Mouse (Mus musculus) thymus, postnatal 4 days (tissue): Measurements from ENCODE around the gene Atp6v0a4.
A peak's percentile ranks its signal among the peaks of the same experiment; 100 is the strongest.

ENCODE experiments used
- DNase-seq: peaks from one replicate; pipeline ENCODE4 v3.0.0; 2021

Gene Atp6v0a4

GRCm38 (mm10) chr6:38124882-38125281, 496 bp upstream of the Atp6v0a4 start:
- DNase-seq, result no peak

DNA sequence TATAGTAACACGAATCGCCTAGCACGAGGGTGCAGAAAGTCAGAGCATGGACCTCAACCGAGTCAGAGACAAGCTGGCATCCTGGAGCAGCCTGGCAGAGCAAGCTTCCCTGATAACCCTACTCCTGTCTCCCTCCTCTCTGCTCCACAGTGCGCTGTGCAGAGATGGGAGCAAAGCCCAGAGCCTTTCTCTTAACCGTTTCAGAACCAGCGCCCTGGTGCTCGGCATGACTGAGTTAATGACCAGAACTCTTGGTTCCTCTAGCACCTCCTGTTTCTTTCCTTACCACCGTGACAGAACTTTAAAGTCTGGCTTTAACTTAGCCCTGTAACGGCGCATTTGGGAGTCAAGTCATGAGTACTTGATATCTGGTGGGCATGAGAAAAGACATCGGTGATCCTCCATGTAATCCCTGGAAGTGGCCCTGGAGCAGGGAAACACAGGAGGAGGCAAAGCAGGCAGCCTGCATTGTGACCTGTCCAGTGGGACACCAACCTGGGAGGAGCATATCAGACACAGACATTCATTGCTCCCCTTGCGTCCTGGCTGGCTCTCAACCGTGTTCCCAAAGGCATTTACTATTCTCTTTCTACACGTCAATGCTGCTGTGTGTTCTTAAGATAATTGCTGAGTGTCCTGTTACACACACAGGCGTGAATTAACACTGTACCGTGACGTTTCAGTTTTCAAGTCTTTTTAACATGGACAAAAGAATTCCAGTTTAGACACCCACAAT, 747 bp downstream of the Atp6v0a4 start:
- DNase-seq, result no peak

- no peak for DNase-seq
Measured at GRCm38 (mm10) chr6:38122791-38123190, 1.6 kb downstream of the Atp6v0a4 start.

GRCm38 (mm10) chr6:38121843-38122242, 2.5 kb downstream of the Atp6v0a4 start:
- DNase-seq, result no peak

- DNase-seq, result peak; percentile 24
Measured at GRCm38 (mm10) chr6:38120681-38121371, 3.6 kb downstream of the Atp6v0a4 start.

DNA sequence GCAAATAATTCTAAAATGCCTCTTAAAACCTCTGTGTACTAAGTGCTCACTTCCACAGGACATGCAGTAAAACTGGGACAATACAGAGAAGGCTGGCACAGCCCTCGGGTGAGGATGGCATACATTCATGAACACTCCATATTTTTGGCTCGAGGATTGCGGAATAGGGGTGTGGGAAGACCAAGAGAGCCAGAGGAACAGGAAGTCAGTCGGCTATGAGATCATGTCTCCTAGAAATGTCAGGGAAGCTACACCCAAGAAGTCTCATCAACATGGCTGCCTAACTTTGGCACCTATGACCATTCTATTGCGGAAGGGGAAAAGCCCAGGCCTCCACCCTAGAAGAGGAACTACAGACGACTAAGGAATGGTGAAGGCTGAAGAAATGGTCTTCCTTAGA, 6.0 kb downstream of the Atp6v0a4 start:
- DNase-seq, result no peak

GRCm38 (mm10) chr6:38116107-38116770, 8.1 kb downstream of the Atp6v0a4 start:
- no peak for DNase-seq

DNA sequence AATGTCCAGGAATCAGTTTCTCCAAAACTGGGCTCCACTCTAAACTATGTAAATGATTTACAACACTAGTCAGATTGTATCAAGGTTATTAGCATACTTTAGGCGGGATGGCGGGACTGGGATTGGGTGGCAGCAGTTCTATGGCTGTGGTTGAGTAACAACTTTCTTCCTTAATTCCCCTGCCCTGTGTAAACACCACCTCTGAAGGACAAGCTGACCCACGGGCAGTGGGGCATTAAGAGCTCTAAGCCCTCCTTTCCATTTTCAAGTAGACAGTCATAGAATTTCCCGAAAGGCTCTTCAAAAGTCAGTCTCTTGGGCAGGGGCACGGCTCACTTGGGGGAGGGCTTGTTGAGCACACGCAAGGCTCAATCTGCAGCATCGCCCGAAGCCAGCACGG, 13.5 kb downstream of the Atp6v0a4 start:
- DNase-seq, result no peak

DNA sequence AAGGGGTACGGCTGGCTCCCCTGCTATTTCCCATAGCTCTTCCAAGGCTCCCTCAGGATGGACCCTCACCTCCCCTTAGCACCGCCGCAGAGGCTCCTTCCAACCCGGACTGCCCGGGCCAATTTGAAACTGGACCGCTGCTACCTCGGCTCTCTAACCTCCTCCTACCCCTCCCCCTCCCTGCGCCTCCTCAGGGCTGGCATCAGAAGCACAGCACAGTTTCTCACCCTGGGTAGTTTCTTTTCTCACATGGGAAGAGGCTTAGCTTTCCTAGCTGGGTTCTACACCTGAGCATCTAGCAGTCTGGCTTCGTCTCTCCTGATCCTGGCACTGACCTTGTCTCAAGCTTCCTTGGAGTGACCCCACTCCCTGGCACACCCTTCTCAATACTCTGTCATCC, 14.5 kb downstream of the Atp6v0a4 start:
- no peak for DNase-seq

DNA sequence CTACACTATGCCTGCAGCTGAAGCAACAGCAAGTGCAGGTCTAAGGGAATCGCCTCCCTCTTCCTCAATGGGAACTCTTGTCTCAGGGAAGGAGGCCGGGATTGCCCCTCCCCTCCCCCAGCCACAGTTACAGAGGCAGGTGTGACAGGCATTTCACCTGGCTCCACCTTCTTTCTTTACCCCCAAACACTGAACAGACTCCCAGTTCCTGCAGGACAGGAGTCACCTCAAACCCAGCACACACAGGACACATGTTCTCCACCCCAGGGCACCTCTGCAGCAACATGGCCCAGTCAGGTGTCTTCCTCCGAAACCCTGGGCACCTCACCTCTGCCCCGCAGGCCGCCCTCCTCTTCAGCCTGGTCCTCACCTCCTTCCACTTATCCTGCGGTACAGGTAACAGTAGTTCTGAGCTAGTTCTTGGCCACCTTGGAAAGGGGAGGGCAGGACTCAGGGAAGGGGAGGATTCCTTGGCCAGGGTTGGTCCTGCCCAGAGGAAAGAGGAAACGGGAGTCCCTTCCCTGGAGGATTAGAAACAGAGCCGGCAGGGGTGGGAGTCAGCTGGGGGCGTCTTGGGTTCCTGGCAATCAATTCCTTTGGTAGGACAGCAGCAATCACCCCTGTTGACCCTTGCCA, 15.1 kb downstream of the Atp6v0a4 start, which contains the start of gene Tmem213:
Gene Tmem213, plus strand, starts transcription at position 96 of the 636 bp plus-strand sequence.
- no peak for DNase-seq

- DNase-seq, result no peak
Measured at GRCm38 (mm10) chr6:38108449-38108848, 15.9 kb downstream of the Atp6v0a4 start.

- DNase-seq, result no peak
Measured at GRCm38 (mm10) chr6:38105924-38106323, 18.5 kb downstream of the Atp6v0a4 start.

- DNase-seq, result no peak
Measured at GRCm38 (mm10) chr6:38103775-38104174, 20.6 kb downstream of the Atp6v0a4 start.

- no peak for DNase-seq
Measured at GRCm38 (mm10) chr6:38102216-38102795, 22.1 kb downstream of the Atp6v0a4 start.

GRCm38 (mm10) chr6:38096961-38097370, 27.4 kb downstream of the Atp6v0a4 start:
- no peak for DNase-seq

DNA sequence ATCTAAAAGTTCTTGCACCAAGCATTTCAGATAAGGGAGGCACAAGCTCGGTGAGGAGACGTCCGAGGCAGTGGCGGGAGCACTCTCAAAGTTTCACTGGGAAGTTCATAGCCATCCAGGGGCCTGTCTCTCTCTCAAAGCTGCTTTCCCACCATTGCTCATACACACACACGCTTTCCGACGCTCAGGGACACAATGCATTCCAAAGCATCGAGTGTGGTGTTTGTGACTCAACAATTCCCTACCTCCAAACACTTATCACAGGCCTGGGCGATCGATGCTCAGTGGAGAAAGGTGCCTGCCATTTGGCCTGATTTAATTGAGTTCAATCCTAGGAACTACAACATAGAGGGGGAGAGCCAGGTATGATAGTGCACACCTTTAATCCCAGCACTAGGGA, 29.7 kb downstream of the Atp6v0a4 start:
- DNase-seq, result no peak

DNA sequence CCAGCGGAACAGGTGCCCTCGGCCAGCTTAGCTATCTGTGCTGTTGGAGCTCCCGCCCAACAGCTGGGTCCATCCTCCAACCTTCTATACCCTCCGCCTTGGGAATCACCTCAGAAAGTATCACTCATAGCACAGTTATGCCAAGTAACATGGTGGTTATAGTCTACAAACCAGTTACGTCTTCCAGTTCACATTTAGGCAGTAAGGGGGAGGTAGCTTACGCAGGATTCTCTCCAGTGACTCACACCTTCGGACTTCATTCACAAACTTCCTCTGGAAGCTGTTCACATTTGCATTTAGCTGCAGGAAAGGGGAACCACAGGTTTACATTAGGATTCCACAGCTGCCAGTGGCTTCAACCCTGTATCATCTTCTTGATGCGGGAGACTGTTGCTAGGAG, 31.8 kb downstream of the Atp6v0a4 start:
- DNase-seq, result no peak

- DNase-seq, result no peak
Measured at GRCm38 (mm10) chr6:38087242-38088026, 37.0 kb downstream of the Atp6v0a4 start.

GRCm38 (mm10) chr6:38083204-38083603, 41.2 kb downstream of the Atp6v0a4 start:
- no peak for DNase-seq

- DNase-seq, result no peak
Measured at GRCm38 (mm10) chr6:38081727-38082341, 42.6 kb downstream of the Atp6v0a4 start.

GRCm38 (mm10) chr6:38080364-38080763, 44.0 kb downstream of the Atp6v0a4 start:
- no peak for DNase-seq

- no peak for DNase-seq
Measured at GRCm38 (mm10) chr6:38073592-38073991, 50.8 kb downstream of the Atp6v0a4 start.
